In genomic region chr4:82537279-82537967, GRCm38 (mm10) we compare ENCODE assay signal across 8 mouse cellular contexts.
DNase-seq lines count a peak whose midpoint lies in the region; ATAC-seq and TF ChIP-seq lines count a peak whose summit lies in the region.

No protein-coding gene starts in this region.

- H3K9me3 ChIP-seq in intestine, embryonic 16.5 days (ENCODE audit: control insufficient read depth, low read length), result no peaks in the 10 kb centered on the region
- H3K9me3 ChIP-seq in liver, embryonic 13.5 days (replicated peaks), result no peaks in the 10 kb centered on the region

- H3K27ac ChIP-seq in intestine, embryonic 16.5 days (ENCODE audit: low read length), result no peak overlapping the region
- H3K27ac ChIP-seq in liver, embryonic 13.5 days, result no peak overlapping the region
- H3K27ac ChIP-seq in olfactory bulb, adult 2 months (ENCODE audit: insufficient read depth, low read depth, low read length), result peak overlapping the region; percentile 14; the same call in 1 of the 2 replicates

- H3K27me3 ChIP-seq in intestine, embryonic 16.5 days (replicated peaks; ENCODE audit: control insufficient read depth, insufficient read depth, low read length), result peaks cover 5% of the 10 kb centered on the region; the same call in 1 of the 2 replicates
- peaks cover 62% of the 10 kb centered on the region for H3K27me3 ChIP-seq in liver, embryonic 13.5 days

- peak overlapping the region; percentile 67 for H3K4me2 ChIP-seq in intestine, embryonic 16.5 days (ENCODE audit: low read depth, low read length)
- H3K4me2 ChIP-seq in liver, embryonic 13.5 days, result peak overlapping the region; percentile 49

- 9% methylated on average over 28 of the region's 28 CpGs for WGBS in intestine, embryonic 16.5 days
- WGBS in liver, embryonic 13.5 days (ENCODE audit: insufficient replicate concordance), result 3% methylated on average over 28 of the region's 28 CpGs
- WGBS in olfactory bulb, adult 2 months, result 33% methylated on average over 28 of the region's 28 CpGs

- H3K4me1 ChIP-seq in intestine, embryonic 16.5 days (ENCODE audit: control insufficient read depth, insufficient read depth, low read length), result peaks cover 19% of the 10 kb centered on the region
- 0 out of 2 replicates have a peak, but pooled peaks cover 2% of the 10 kb centered on the region for H3K4me1 ChIP-seq in liver, embryonic 13.5 days (replicated peaks)
- H3K4me1 ChIP-seq in olfactory bulb, adult 2 months (ENCODE audit: control insufficient read depth, insufficient read depth, low read length), result peaks cover 17% of the 10 kb centered on the region; the same call in 1 of the 2 replicates

- peak overlapping the region; percentile 41 for H3K4me3 ChIP-seq in intestine, embryonic 16.5 days (ENCODE audit: low read length)
- H3K4me3 ChIP-seq in liver, embryonic 13.5 days (replicated peaks), result peak overlapping the region; percentile 21
- peak overlapping the region; percentile 28 for H3K4me3 ChIP-seq in olfactory bulb, adult 2 months (ENCODE audit: insufficient read depth, low read depth, low read length)

- peak; percentile 96 for DNase-seq in heart, adult 11 months
- DNase-seq in heart, postnatal 25 days (ENCODE audit: low spot score), result no peak
- DNase-seq in cerebellum, postnatal 10 days, result peak; percentile 59 to 72
- peak; percentile 59 to 85 for DNase-seq in heart, adult 18-20 months
- no peak for DNase-seq in liver, embryonic 13.5 days

- TF ChIP-seq POLR2A in olfactory bulb, adult 2 months (IDR thresholded peaks at IDR 0.05; ENCODE audit: insufficient read depth, low read depth, low read length), result no peak

- no peaks in the 10 kb centered on the region for H3K36me3 ChIP-seq in intestine, embryonic 16.5 days (ENCODE audit: control insufficient read depth, insufficient read depth, low read length)
- no peaks in the 10 kb centered on the region for H3K36me3 ChIP-seq in liver, embryonic 13.5 days

- TF ChIP-seq CTCF in olfactory bulb, adult 2 months (IDR thresholded peaks at IDR 0.05; ENCODE audit: insufficient read depth, low read depth, low read length), result no peak

- intact Hi-C loops in heart, postnatal 25 days (cut with DNase I), result loop anchor here (2.0 to 5.0 kb wide), 2 partner anchors 27 to 35 kb away; no protein-coding TSS in a partner anchor

- 0 out of 2 replicates have a peak, but pooled peaks have one; percentile 32 for ATAC-seq in intestine, embryonic 16.5 days
- ATAC-seq in liver, embryonic 13.5 days (ENCODE audit: low read depth), result no peak
- ATAC-seq in inflammation-experienced regulatory T-cells, adult 6 months, result no peak

- H3K9ac ChIP-seq in intestine, embryonic 16.5 days (ENCODE audit: low read depth, low read length), result peak overlapping the region; percentile 53
- H3K9ac ChIP-seq in liver, embryonic 13.5 days, result 0 out of 2 replicates have a peak overlapping the region, but pooled peaks have one; percentile 13

Comparison
In these comparisons a context has a peak if more than half of its experiments do, and no peak if none do; other contexts are left out.
1. DNase-seq: peak in heart, adult 11 months (single experiment), cerebellum, postnatal 10 days (2 of 2) and heart, adult 18-20 months (2 of 2); none in heart, postnatal 25 days (single experiment) and liver, embryonic 13.5 days (single experiment).
2. Peak in every context shown above with its lines, with median percentiles within 50 percentile points of each other: H3K4me3 ChIP-seq.